Mouse (Mus musculus) heart, postnatal 0 days (tissue): ENCODE results near the gene Krtap6-5.
"Not testable (repeated sequence)": the region's sequence is repeated elsewhere in the genome, so short reads cannot be mapped to it uniquely, and the experiment has no call there.

Source experiments
- CTCF ChIP-seq: IDR thresholded peaks from 2 replicates; pipeline ENCODE4 v1.5.1; 2016; ENCODE audit warnings: antibody characterized with exemption, control low read depth, low read depth
- EP300 ChIP-seq: IDR thresholded peaks from 2 replicates; pipeline ENCODE4 v1.6.1; 2016; ENCODE audit warnings: antibody characterized with exemption, low read depth

- not testable (repeated sequence) for TF ChIP-seq CTCF, EP300
Measured at GRCm38 (mm10) chr16:89031399-89031798, 16.3 kb downstream of the Krtap6-5 start, which contains the start of gene Krtap6-1.
